Mouse (Mus musculus): ENCODE results near the gene Kif14.

DNA sequence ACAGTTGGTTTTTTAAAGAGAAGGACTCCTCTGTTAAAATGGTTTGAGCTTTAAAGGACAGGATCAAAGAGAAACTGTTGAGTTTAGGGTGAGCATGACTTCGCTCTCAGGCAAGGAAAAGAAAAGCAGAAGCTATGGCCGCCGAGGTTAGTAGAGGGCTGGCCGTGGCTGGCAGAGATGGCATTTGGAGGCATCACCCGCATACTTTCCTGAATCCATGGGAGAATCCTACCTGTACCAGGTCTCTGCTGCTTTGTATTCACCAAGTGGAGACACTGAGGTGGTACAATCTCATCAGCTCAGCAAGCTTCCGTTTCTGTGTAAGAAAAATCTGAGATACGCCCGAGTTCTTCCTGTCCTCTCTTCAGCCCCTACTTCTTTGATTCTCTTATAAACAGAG lies 114.1 kb downstream of the Kif14 start:
- TF ChIP-seq CTCF (IDR thresholded peaks at IDR 0.05; ENCODE audit: control insufficient read depth, insufficient read depth, insufficient replicate concordance, low read depth, low read length) (no peak), POLR2A (IDR thresholded peaks at IDR 0.05; ENCODE audit: control insufficient read depth, low read depth, low read length) (no peak)

Measured in testis, adult 2 months (tissue).